8 mouse cellular contexts compared by ENCODE assay signal in the genomic region with DNA sequence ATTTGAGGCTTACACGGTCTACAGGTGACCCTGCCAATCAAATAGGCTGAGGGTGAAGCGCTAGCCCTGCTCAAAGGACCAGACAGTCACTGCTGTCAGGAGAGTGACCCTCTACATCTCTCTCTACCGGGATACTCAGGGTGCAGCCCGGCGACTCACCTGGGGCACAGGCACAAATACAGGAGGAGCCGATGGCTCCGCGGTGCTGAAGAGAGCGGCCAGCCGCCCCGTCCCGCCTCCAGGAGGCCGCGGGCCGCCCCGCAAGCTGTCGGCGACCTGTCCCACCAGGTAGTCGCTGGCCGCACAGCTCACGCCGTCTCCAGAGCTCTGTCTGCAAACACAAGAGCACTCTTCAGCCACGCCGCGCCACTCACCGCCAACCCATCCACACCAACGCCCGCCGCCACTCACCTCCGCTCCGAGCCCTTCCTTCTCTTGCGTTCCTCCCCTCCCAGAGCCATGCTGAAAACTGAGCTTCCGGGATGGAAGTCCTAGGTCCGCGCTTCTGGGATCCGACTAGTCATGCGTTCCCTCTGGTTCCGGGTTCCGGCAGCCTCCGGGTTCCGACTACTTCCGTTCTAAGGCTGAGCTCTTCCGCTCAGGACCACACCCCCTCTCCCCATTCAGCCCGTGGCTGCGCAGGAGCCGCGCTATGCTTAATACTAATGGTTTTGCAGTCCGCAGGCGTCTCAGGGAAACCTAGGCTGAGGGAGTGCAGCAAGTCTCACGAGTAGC. TPM values are rescaled to one million over a fixed set of nuclear protein-coding genes. Genes with fewer than 3 reads are reported as not detected.
A peak's percentile ranks its signal among the peaks of the same experiment; 100 is the strongest.
DNase-seq lines count a peak whose midpoint lies in the region; ATAC-seq lines count a peak whose summit lies in the region.

A gene (minus strand): TSS at position 493 of the 735 bp plus-strand sequence.

- peaks cover 19% of the 10 kb centered on the region for H3K4me1 ChIP-seq in hindbrain, embryonic 13.5 days (replicated peaks)

- DNase-seq in NIH3T3 (ENCODE audit: low read depth) = peak; percentile 97
- peak; percentile 94 to 96 for DNase-seq in cerebellum, postnatal 10 days
- peak; percentile 89 to 90 for DNase-seq in frontal cortex, postnatal 14 days (ENCODE audit: low spot score in 2 of 2)
- peak; percentile 88 to 93 for DNase-seq in layer of hippocampus, postnatal 25 days (ENCODE audit: extremely low spot score in 1 of 2, low spot score in 1 of 2)
- peak; percentile 93 for DNase-seq in lung, postnatal 25 days (ENCODE audit: low spot score)
- peak; percentile 98 for DNase-seq in retina, embryonic 14.5 days (ENCODE audit: low spot score)
- DNase-seq in thymus, postnatal 4 days = peak; percentile 93

- H3K4me2 ChIP-seq in hindbrain, embryonic 13.5 days = peak within 1 kb of the TSS; percentile 84

- peaks cover 32% of the 10 kb centered on the region for H3K36me3 ChIP-seq in hindbrain, embryonic 13.5 days

- peak within 1 kb of the TSS; percentile 91 for H3K27ac ChIP-seq in hindbrain, embryonic 13.5 days

- H3K27me3 ChIP-seq in hindbrain, embryonic 13.5 days = 0 out of 2 replicates have a peak, but pooled peaks cover 2% of the 10 kb centered on the region

- peak within 1 kb of the TSS; percentile 95 for H3K4me3 ChIP-seq in hindbrain, embryonic 13.5 days

- peak; percentile 97 for ATAC-seq in hindbrain, embryonic 13.5 days (ENCODE audit: low FRiP score)

- no peaks in the 10 kb centered on the region for H3K9me3 ChIP-seq in hindbrain, embryonic 13.5 days

- WGBS in hindbrain, embryonic 13.5 days = under 1% methylated on average over 50 of the region's 50 CpGs

- peak within 1 kb of the TSS; percentile 92 for H3K9ac ChIP-seq in hindbrain, embryonic 13.5 days

RNA-seq across cellular contexts. Expression of the gene that starts here (rescaled TPM):
- 24.8 and 24.9 TPM in 2 replicates for polyA plus RNA-seq in hindbrain, embryonic 13.5 days (2015; fragmentation: Nextera tagmentation; extraction: Ambion mirVana)
- total RNA-seq in layer of hippocampus, postnatal 25 days (2021) = 10 to 100 TPM; 12.8 to 13.6 TPM

Comparison
In these comparisons a context has a peak if more than half of its experiments do, and no peak if none do; other contexts are left out.
1. Peak in every context shown above with its lines: DNase-seq, ATAC-seq, H3K4me3 ChIP-seq and H3K27ac ChIP-seq.